Mouse (Mus musculus): ENCODE measurements around the gene Tex48. TPM values are rescaled to one million over a fixed set of nuclear protein-coding genes. Genes with fewer than 3 reads are reported as not detected.

Gene Tex48
- polyA plus RNA-seq, 1 experiment from 2014 or later = not detected

GRCm38 (mm10) chr4:63601263-63601662, 21.0 kb downstream of the Tex48 start:
- TF ChIP-seq CTCF (IDR thresholded peaks at IDR 0.05; ENCODE audit: low read depth) = no peak
- H3K4me1 ChIP-seq (replicated peaks; ENCODE audit: control insufficient read depth, insufficient read depth, low read length) = no peaks in the 10 kb centered on the region; the same call in 1 of the 2 replicates
- H3K36me3 ChIP-seq (ENCODE audit: control insufficient read depth, insufficient read depth) = no peaks in the 10 kb centered on the region
- no peak overlapping the region for H3K4me3 ChIP-seq (ENCODE audit: low read depth, low read length)
- no peaks in the 10 kb centered on the region for H3K27me3 ChIP-seq (replicated peaks; ENCODE audit: control insufficient read depth, insufficient read depth, low read length)
- no peak overlapping the region for H3K9ac ChIP-seq (ENCODE audit: low read depth, low read length)
- H3K27ac ChIP-seq (ENCODE audit: low read depth, low read length) = no peak overlapping the region
- no peak for ATAC-seq
- H3K9me3 ChIP-seq (ENCODE audit: control insufficient read depth) = no peaks in the 10 kb centered on the region
- no peak overlapping the region for H3K4me2 ChIP-seq (replicated peaks; ENCODE audit: low read depth)

GRCm38 (mm10) chr4:63600786-63601185, 21.4 kb downstream of the Tex48 start:
- Histone ChIP-seq H3K9me3 (ENCODE audit: control insufficient read depth) (no peaks in the 10 kb centered on the region), H3K9ac (ENCODE audit: low read depth, low read length) (no peak overlapping the region), H3K4me3 (ENCODE audit: low read depth, low read length) (no peak overlapping the region), H3K27me3 (replicated peaks; ENCODE audit: control insufficient read depth, insufficient read depth, low read length) (no peaks in the 10 kb centered on the region), H3K36me3 (ENCODE audit: control insufficient read depth, insufficient read depth) (no peaks in the 10 kb centered on the region), H3K4me2 (replicated peaks; ENCODE audit: low read depth) (no peak overlapping the region), H3K4me1 (replicated peaks; ENCODE audit: control insufficient read depth, insufficient read depth, low read length) (no peaks in the 10 kb centered on the region; the same call in 1 of the 2 replicates), H3K27ac (ENCODE audit: low read depth, low read length) (0 out of 2 replicates have a peak overlapping the region, but pooled peaks have one; percentile 2)
- ATAC-seq = peak; percentile 86
- 42% methylated on average over 6 of the region's 6 CpGs for WGBS
- no peak for TF ChIP-seq CTCF (IDR thresholded peaks at IDR 0.05; ENCODE audit: low read depth)

DNA sequence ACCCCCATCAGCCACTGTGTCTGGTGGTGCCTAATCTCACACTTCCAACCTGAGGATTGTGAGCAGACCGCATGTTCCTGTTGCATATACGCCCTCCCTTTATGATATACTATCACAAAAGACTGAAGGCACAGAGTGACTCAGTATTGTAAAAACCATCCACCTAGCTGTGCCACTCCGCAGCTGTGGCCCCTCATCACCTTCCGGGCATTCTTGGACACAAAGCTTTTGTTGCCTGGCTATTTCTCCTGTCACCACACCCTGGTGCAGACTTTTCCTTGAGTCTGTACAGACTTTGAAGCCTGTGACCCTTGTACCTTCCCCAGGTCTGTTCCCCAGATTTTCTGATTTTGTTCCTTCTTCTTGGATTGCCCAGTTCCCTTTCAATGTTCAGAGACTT, 26.2 kb downstream of the Tex48 start:
- WGBS = 35% methylated on average over 4 of the region's 4 CpGs
- Histone ChIP-seq H3K27ac (ENCODE audit: low read depth, low read length) (0 out of 2 replicates have a peak overlapping the region, but pooled peaks have one; percentile 21), H3K36me3 (ENCODE audit: control insufficient read depth, insufficient read depth) (no peaks in the 10 kb centered on the region), H3K9ac (ENCODE audit: low read depth, low read length) (no peak overlapping the region), H3K4me3 (ENCODE audit: low read depth, low read length) (no peak overlapping the region), H3K27me3 (replicated peaks; ENCODE audit: control insufficient read depth, insufficient read depth, low read length) (no peaks in the 10 kb centered on the region), H3K9me3 (ENCODE audit: control insufficient read depth) (no peaks in the 10 kb centered on the region), H3K4me2 (replicated peaks; ENCODE audit: low read depth) (0 out of 2 replicates have a peak overlapping the region, but pooled peaks have one; percentile 6), H3K4me1 (replicated peaks; ENCODE audit: control insufficient read depth, insufficient read depth, low read length) (peaks cover 9% of the 10 kb centered on the region; the same call in 1 of the 2 replicates)
- TF ChIP-seq CTCF (IDR thresholded peaks at IDR 0.05; ENCODE audit: low read depth) = no peak
- peak; percentile 78 for ATAC-seq

GRCm38 (mm10) chr4:63595259-63595658, 27.0 kb downstream of the Tex48 start:
- Histone ChIP-seq H3K4me2 (replicated peaks; ENCODE audit: low read depth) (no peak overlapping the region), H3K27ac (ENCODE audit: low read depth, low read length) (no peak overlapping the region), H3K9ac (ENCODE audit: low read depth, low read length) (no peak overlapping the region), H3K27me3 (replicated peaks; ENCODE audit: control insufficient read depth, insufficient read depth, low read length) (no peaks in the 10 kb centered on the region), H3K4me1 (replicated peaks; ENCODE audit: control insufficient read depth, insufficient read depth, low read length) (peaks cover 9% of the 10 kb centered on the region; the same call in 1 of the 2 replicates), H3K4me3 (ENCODE audit: low read depth, low read length) (no peak overlapping the region), H3K36me3 (ENCODE audit: control insufficient read depth, insufficient read depth) (no peaks in the 10 kb centered on the region), H3K9me3 (ENCODE audit: control insufficient read depth) (no peaks in the 10 kb centered on the region)
- WGBS = 19% methylated on average over 10 of the region's 10 CpGs
- TF ChIP-seq CTCF (IDR thresholded peaks at IDR 0.05; ENCODE audit: low read depth) = no peak
- ATAC-seq = peak; percentile 9; the same call in 1 of the 2 replicates

DNA sequence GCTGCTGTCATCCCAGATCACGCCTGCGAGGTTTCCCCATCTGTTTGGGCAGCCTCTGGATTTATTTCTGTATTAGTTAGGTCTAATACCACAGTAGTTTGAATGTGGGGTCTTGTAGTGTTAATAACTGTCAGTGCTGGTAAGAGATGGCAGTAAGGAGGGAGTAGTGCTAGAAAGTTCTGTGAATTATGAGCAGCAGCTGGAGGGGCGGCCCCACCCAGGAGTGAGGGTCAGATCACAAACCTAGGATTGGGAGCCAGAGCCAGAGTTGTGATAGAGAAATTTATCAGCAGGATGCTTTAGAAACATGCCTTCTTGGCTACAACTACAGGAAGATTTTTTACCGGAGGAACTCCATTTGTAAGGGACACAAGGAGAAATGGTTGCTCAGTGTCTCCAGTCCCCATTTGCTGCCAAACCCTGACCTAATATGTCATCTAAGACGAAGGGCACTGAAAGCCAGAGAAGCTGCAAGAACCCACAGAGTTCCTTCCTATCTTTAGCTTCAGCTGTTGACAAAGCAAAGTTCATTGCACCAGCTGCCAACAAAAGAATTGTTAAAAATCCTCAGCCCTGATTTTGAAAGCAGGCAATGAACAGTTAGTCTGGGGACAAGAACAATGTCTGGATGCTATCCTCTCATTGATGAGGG, 27.6 kb downstream of the Tex48 start:
- no peak overlapping the region for H3K27ac ChIP-seq (ENCODE audit: low read depth, low read length)
- no peak overlapping the region for H3K4me3 ChIP-seq (ENCODE audit: low read depth, low read length)
- no peak for ATAC-seq
- H3K9ac ChIP-seq (ENCODE audit: low read depth, low read length) = no peak overlapping the region
- H3K27me3 ChIP-seq (replicated peaks; ENCODE audit: control insufficient read depth, insufficient read depth, low read length) = no peaks in the 10 kb centered on the region
- 53% methylated on average over 5 of the region's 5 CpGs for WGBS
- H3K9me3 ChIP-seq (ENCODE audit: control insufficient read depth) = no peaks in the 10 kb centered on the region
- H3K36me3 ChIP-seq (ENCODE audit: control insufficient read depth, insufficient read depth) = no peaks in the 10 kb centered on the region
- no peak for TF ChIP-seq CTCF (IDR thresholded peaks at IDR 0.05; ENCODE audit: low read depth)
- peaks cover 9% of the 10 kb centered on the region; the same call in 1 of the 2 replicates for H3K4me1 ChIP-seq (replicated peaks; ENCODE audit: control insufficient read depth, insufficient read depth, low read length)
- no peak overlapping the region for H3K4me2 ChIP-seq (replicated peaks; ENCODE audit: low read depth)

GRCm38 (mm10) chr4:63590538-63590937, 31.7 kb downstream of the Tex48 start:
- no peak for ATAC-seq

More at GRCm38 (mm10) chr4:63590538-63590937, 31.7 kb downstream of the Tex48 start:
- Histone ChIP-seq H3K9ac (ENCODE audit: low read depth, low read length) (no peak overlapping the region), H3K4me3 (ENCODE audit: low read depth, low read length) (no peak overlapping the region), H3K4me2 (replicated peaks; ENCODE audit: low read depth) (no peak overlapping the region), H3K27me3 (replicated peaks; ENCODE audit: control insufficient read depth, insufficient read depth, low read length) (no peaks in the 10 kb centered on the region), H3K9me3 (ENCODE audit: control insufficient read depth) (no peaks in the 10 kb centered on the region), H3K27ac (ENCODE audit: low read depth, low read length) (no peak overlapping the region), H3K4me1 (replicated peaks; ENCODE audit: control insufficient read depth, insufficient read depth, low read length) (peaks cover 9% of the 10 kb centered on the region; the same call in 1 of the 2 replicates), H3K36me3 (ENCODE audit: control insufficient read depth, insufficient read depth) (no peaks in the 10 kb centered on the region)
- 74% methylated on average over 4 of the region's 4 CpGs for WGBS
- no peak for TF ChIP-seq CTCF (IDR thresholded peaks at IDR 0.05; ENCODE audit: low read depth)

Data from intestine, postnatal 0 days (tissue).